Comparison of ENCODE assay signal across 18 mouse cellular contexts in the genomic region with DNA sequence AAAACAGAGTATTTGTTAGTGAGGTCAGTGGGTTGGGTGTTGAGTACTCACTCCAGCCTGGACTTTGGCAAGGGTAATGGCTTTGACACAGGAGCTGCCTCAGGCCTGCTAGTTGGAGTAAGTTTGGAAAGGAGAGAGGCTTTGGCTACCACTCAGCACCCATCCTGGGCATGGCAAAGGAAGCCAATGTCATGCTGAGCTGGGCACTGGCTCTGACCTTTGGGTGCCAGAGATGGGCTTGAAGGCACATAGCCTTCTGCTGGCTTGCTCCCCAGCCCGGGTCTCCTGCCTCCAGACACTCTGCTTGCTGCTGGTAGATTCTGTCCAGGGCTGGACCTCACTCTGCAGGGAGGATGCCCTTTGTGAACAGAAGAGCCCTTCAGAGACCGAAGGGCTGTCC.
"Had no signal": no experiment of that assay in that cellular context is flagged by ENCODE, and none has a peak within 500 bp of the region (broad histone marks: within the 10 kb centered on the region; RNA-seq: fewer than 3 reads in every experiment).

No protein-coding gene starts in this region.

- H3K27me3 ChIP-seq: liver, embryonic 15.5 days; lung, embryonic 15.5 days had no signal

- H3K4me2 ChIP-seq: liver, embryonic 15.5 days; lung, embryonic 15.5 days; midbrain, embryonic 12.5 days; neural tube, embryonic 13.5 days; stomach, embryonic 15.5 days had no signal

- DNase-seq: liver, postnatal 0 days; lung, adult 2 months; lung, postnatal 14 days; lung, postnatal 36 days; right cerebral cortex, postnatal 14 days; thymus, adult 2 months; thymus, postnatal 25 days; thymus, postnatal 4 days had no signal

- H3K4me1 ChIP-seq: liver, embryonic 15.5 days; lung, embryonic 15.5 days; megakaryocyte, embryonic 14.5 days; stomach, embryonic 15.5 days had no signal

- ATAC-seq: liver, postnatal 0 days; lung, postnatal 0 days; midbrain, embryonic 16.5 days had no signal

- H3K27ac ChIP-seq: liver, embryonic 15.5 days; lung, embryonic 15.5 days; macrophage; midbrain, embryonic 12.5 days; stomach, embryonic 15.5 days; stomach, postnatal 0 days had no signal

- H3K4me3 ChIP-seq: liver, embryonic 15.5 days; lung, embryonic 15.5 days; megakaryocyte, embryonic 14.5 days; midbrain, embryonic 12.5 days; neural tube, embryonic 13.5 days; stomach, embryonic 15.5 days had no signal

- H3K36me3 ChIP-seq: liver, embryonic 15.5 days; lung, embryonic 15.5 days; midbrain, embryonic 12.5 days; neural tube, embryonic 13.5 days; stomach, embryonic 15.5 days had no signal

- H3K9ac ChIP-seq: liver, embryonic 15.5 days; liver, postnatal 0 days; lung, embryonic 15.5 days; midbrain, embryonic 12.5 days; neural tube, embryonic 13.5 days; stomach, embryonic 15.5 days had no signal

- H3K9me3 ChIP-seq: liver, embryonic 15.5 days; lung, embryonic 15.5 days; megakaryocyte, embryonic 14.5 days; midbrain, embryonic 12.5 days; neural tube, embryonic 13.5 days; stomach, embryonic 15.5 days had no signal
